Mouse (Mus musculus) adrenal gland, postnatal 25 days (tissue): ENCODE measurements at regions not wholly inside any gene's neighbourhood (a gene's known extent, or its start where the extent isn't known, plus 50 kb on each side); places are given as distances from the start of the nearest gene placed in this dataset.

Experiments used
- DNase-seq: peaks from one replicate; pipeline ENCODE4 v3.0.0; 2021; ENCODE audit warnings: mixed read lengths

DNA sequence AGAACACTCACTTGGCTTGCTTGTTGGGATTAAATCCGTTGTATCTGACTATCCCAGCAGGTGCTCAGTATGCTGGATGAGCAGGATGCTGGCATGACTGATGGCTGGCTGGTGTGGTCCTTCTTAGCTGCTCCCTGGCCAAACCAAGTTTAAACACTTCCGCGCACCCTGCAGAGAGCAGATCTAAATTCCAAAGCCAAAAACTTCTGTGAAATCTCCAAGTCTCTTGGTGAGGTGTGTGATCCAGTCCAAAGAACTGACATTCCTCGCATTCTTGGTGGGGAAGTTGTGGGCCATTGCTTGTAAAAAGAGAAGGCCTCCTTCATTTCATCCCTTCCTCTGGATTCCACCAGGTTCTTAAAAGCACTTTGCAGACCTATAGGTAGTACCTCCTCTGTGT lies 1200.9 kb upstream of the A1bg start:
- DNase-seq: no peak

- no peak for DNase-seq
Measured at GRCm38 (mm10) chr15:62122265-62123023, 1199.6 kb upstream of the A1bg start.

DNA sequence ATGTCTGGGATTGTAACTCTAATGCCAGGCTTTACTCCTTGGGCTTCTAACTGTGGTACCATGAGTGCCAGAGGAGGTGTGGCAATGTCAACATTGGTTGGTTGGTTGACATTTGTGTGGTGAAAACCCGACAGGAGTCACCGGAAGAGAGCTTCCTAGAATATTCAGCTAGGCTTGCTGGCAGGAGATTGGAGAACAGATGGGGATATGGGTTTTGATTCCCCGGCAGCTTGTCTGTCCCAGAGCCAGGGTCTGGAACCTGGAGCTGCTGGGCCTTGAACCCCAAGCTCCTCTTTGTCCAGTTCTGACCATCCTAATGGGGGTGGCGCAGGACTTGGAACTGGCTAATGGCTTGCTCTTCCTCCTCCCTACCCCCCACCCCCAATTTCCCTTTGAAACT lies 1198.9 kb upstream of the A1bg start:
- no peak for DNase-seq

- no peak for DNase-seq
Measured at GRCm38 (mm10) chr15:62120735-62121134, 1197.9 kb upstream of the A1bg start.

DNA sequence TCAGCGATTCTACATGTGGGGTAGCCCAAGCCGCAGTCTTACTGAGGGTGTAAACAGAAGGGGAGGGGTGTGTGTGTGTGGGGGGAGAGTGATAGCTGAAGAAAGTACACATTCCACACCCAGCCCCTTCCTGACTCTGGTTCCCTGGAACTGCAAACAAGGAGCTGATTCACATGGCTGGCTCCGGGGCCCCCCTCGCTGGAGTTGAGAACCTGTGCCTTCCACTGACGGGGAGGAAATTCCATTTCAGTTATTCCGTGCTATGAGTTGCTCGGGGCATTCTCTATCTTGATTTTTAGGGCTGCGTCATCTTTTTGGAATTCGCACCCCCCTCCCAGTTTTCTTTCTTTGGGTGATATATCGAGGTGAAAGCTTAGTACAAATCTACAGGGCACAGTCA lies 1196.2 kb upstream of the A1bg start:
- DNase-seq: no peak

GRCm38 (mm10) chr15:62116184-62116583 lies 1193.4 kb upstream of the A1bg start:
- no peak for DNase-seq

DNA sequence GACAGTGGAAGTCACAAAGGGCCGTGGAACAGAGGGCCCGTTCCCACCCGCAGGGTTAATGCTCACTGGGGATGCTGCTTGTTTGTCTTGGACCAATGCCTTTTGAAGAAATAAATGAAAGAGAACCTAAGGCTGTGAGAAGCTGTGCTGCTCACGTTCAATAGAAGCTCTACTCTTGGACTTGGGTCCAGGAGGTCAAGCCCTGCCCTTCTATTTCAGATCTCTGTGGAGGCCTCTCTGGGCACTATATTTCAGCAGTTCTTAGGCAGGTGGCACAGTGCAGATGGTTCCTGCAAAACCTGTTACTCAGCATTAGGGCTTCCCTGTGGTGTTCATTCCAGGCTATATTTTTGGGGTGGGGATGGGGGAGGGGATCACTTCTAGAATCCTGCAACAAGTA lies 1192.0 kb upstream of the A1bg start:
- no peak for DNase-seq

DNA sequence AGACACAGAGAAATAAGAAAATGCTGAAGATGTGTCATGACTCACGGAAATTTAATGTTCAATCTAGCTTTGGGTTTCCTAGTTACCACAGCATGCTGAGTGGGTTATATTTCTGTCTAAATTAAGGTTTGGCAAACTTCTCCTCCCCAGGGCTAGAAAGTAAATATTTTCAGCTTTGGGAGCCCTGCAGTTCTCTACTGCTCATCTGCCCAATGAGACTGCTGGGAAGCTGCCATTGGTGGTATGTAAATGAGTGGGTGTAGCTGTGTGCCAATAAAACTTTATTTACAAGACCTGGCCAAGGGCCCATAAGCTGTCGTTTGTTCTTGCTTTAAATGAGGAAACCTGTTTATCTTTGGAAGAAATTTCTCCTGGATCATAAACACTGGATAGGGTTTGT lies 1189.3 kb upstream of the A1bg start:
- DNase-seq: no peak

DNA sequence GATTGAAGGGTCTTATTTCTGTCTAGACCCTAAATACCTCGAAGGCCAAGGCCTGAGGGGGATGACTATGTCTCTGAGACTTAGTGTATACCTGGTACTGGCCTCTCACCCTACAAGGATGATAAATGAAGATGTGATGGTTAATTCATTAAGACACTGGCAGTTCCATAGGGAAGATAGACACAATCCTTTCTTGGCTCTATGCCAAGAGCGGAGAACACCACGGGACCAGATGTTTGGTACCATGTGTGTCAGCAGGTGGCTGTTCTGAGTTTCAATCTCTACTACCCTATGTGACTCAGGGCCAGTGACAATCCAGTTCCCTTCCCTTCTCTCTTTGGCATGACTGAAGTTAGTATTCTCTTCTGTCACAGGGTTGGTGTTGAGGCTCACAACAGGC lies 1185.2 kb upstream of the A1bg start:
- no peak for DNase-seq

DNA sequence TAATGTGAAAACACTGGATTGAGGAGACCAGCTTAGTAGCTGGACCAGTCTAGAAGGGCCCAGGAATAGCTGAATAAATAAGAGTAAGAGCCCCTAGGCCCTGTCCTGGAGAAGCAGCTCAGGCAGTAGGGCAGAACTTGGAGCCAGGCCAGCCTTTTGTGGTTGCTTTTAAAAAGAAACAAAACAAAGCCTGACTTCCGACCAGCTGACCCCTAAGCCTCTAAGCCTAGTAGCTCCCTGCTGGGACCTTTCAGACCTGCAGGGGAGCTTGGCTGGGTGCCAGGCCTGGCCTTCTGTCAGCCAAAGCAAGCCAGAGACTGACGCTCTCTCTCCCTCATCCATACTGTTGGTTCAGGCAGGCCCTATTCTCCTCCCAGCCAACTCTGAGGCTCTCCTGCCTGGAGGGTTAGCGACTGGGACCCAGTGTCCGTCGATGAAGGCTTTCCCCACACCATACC lies 1183.7 kb upstream of the A1bg start:
- peak; percentile 90 for DNase-seq

GRCm38 (mm10) chr15:62105483-62105882 lies 1182.7 kb upstream of the A1bg start:
- no peak for DNase-seq

- peak; percentile 49 for DNase-seq
Measured at GRCm38 (mm10) chr15:62104653-62105052, 1181.8 kb upstream of the A1bg start.

- no peak for DNase-seq
Measured at GRCm38 (mm10) chr15:62099683-62100082, 1176.9 kb upstream of the A1bg start.

GRCm38 (mm10) chr15:62098791-62099660 lies 1176.2 kb upstream of the A1bg start:
- DNase-seq: peak; percentile 16

- DNase-seq: no peak
Measured at GRCm38 (mm10) chr15:62096778-62097177, 1174.0 kb upstream of the A1bg start.

DNA sequence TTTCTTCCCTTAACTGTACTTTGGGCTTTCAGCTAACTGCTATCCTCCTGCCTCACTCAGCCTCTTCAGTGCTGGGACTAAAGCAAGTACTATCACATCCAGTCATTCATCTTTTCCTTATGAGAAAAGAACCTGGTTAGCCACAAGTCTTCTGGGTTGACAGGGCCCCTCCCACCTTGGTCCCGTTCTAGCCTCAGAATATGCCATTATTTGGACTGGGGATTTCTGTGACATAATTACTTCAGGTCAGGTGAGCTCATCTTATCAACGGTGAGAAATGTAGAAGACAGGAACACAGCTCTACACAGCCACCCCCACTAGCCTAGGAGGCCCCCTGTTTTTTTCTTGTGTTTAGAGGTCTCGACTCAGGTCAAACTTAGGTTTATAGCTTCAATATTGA lies 1172.4 kb upstream of the A1bg start:
- no peak for DNase-seq

DNA sequence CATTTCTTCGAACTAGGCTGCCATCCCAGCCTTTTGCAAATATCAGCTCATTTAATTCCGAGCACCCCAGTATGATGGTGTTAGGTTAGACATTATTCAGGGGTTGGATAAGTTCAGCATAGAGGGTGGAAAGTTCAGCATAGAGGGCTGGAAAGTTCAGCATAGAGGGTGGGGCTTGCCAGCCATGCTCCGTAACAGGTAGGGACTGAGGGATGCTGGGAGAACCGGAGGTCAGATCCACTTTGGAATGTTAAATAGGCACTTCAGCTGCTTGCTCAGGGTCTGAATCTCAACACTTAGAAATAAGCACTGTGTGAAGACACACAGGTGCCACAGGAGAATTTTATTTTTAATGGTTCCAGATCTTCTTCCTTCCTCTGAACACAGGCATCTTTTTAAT lies 1170.9 kb upstream of the A1bg start:
- DNase-seq: no peak

DNA sequence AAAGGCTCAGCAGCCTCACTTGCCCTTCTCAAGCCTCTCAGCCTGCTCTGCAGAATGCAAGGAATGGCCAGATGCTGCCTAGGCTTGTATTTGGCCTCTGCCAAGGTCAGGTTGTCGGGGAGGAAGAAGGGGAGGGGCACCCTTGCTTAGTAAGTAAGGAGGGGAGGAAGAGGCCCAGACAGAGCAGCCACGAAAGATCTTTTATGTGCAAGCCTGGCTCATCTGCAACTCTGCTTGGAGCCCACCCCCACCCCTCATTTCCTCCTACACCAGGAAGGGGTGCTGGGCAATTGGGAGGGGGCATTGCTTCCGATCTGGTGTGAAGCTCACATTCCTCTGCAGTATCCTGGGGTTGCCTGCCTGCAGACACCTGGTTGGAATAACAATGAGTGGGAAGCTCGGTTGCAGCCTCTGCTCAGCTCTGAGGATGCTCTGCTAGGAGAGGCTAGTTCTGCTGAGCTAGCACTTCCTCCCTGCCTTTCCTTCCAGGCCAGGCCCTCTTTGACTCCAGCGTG lies 1169.9 kb upstream of the A1bg start:
- peak; percentile 16 for DNase-seq

- DNase-seq: no peak
Measured at GRCm38 (mm10) chr15:62091746-62092659, 1169.2 kb upstream of the A1bg start.

DNA sequence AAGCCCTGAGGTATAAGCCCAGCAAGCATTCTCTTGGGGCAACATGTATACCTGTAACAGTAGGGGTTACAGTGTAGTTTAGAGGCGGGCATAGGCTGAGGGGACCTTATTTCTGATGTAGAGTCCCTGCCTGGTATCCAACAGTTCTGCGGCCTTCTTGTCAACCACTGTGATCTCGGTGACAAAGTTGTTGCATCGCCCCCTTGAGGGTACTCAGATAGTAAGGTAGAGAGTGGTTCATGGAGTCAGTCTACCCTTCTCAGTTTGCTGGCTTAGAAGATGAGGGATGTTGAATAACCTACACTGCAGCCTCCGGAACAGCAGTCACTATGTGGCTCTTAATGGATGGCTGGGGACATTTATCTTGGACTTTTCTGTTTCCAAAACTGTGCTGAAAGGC lies 1168.3 kb upstream of the A1bg start:
- DNase-seq: no peak

- no peak for DNase-seq
Measured at GRCm38 (mm10) chr15:62088341-62088740, 1165.5 kb upstream of the A1bg start.

- no peak for DNase-seq
Measured at GRCm38 (mm10) chr15:62087755-62088154, 1164.9 kb upstream of the A1bg start.
